Mouse (Mus musculus) limb, embryonic 13.5 days (tissue): ENCODE data around the gene Oasl1. TPM values are rescaled to one million over a fixed set of nuclear protein-coding genes. Genes with fewer than 3 reads are reported as not detected.
"Not testable (repeated sequence)": the region's sequence is repeated elsewhere in the genome, so short reads cannot be mapped to it uniquely, and the experiment has no call there.

Experiments used
- ATAC-seq: fragments of 200-750 bp; cut with Nextera tagmentation; 2 replicates; pipeline ENCODE4 v1.8.0; 2017; ENCODE audit warnings: low read depth, moderate number of reproducible peaks, moderate TSS enrichment; ENCODE audit not compliant: low FRiP score
- H3K27ac ChIP-seq: fragments of 300-500 bp; sonication (generic); 2 replicates; pipeline ENCODE4 v1.5.1; 2015; ENCODE audit warnings: inconsistent platforms, mild to moderate bottlenecking, moderate library complexity
- H3K27me3 ChIP-seq: fragments of 300-500 bp; sonication (generic); 2 replicates; pipeline ENCODE4 v1.6.1; 2015; ENCODE audit warnings: mild to moderate bottlenecking, inconsistent platforms
- H3K36me3 ChIP-seq: fragments of 300-500 bp; sonication (generic); 2 replicates; pipeline ENCODE4 v1.6.1; 2015; ENCODE audit warnings: inconsistent platforms, mild to moderate bottlenecking, moderate library complexity
- H3K4me1 ChIP-seq: fragments of 300-500 bp; sonication (generic); 2 replicates; pipeline ENCODE4 v1.6.1; 2015; ENCODE audit warnings: inconsistent platforms
- H3K4me2 ChIP-seq: fragments of 300-500 bp; sonication (generic); replicated peaks from 2 replicates; pipeline ENCODE4 v1.6.1; 2015; ENCODE audit warnings: inconsistent platforms, mild to moderate bottlenecking, moderate library complexity
- H3K4me3 ChIP-seq: fragments of 300-500 bp; sonication (generic); 2 replicates; pipeline ENCODE4 v1.5.1; 2015; ENCODE audit warnings: moderate library complexity, mild to moderate bottlenecking, inconsistent platforms
- H3K9ac ChIP-seq: fragments of 300-500 bp; sonication (generic); 2 replicates; pipeline ENCODE4 v1.6.1; 2015; ENCODE audit warnings: mild to moderate bottlenecking, inconsistent platforms
- H3K9me3 ChIP-seq: fragments of 300-500 bp; sonication (generic); 2 replicates; pipeline ENCODE4 v1.6.1; 2016; ENCODE audit warnings: inconsistent platforms
- WGBS: fragments of 180-500 bp; shearing (Covaris S2); methylation state at CpG from one replicate; pipeline ENCODE4 v1.1.7; 2015; 5-methylcytosine and 5-hydroxymethylcytosine counted together
- polyA plus RNA-seq: library from polyadenylated mRNA; unstranded; fragments of >200 nt; fragmentation: Nextera tagmentation; extraction: Ambion mirVana; gene quantifications from 2 replicates; pipeline ENCODE4 v1.2.1, GENCODE M21; 2015

Gene Oasl1
- polyA plus RNA-seq, result 0.49 and 0.62 TPM in 2 replicates

- Histone ChIP-seq H3K9me3 (no peaks in the 10 kb centered on the region), H3K9ac (peak within 1 kb of the TSS; percentile 32; the same call in 1 of the 2 replicates), H3K4me1 (peaks cover 15% of the 10 kb centered on the region), H3K4me2 (peak within 1 kb of the TSS; percentile 57), H3K36me3 (no peaks in the 10 kb centered on the region), H3K4me3 (peak within 1 kb of the TSS; percentile 34), H3K27ac (no peak within 1 kb of the TSS), H3K27me3 (no peaks in the 10 kb centered on the region)
- 30% methylated on average over 15 of the region's 15 CpGs for WGBS
- ATAC-seq, result 0 out of 2 replicates have a peak, but pooled peaks have one; percentile 36
Measured at GRCm38 (mm10) chr5:114922998-114923473, at the start of gene Oasl1. Gene Oasl1, plus strand, starts transcription at chr5:114923240.

GRCm38 (mm10) chr5:114875858-114876257, 47.2 kb upstream of the Oasl1 start:
- no peaks in the 10 kb centered on the region for H3K36me3 ChIP-seq
- no peak overlapping the region for H3K4me3 ChIP-seq
- ATAC-seq, result no peak
- H3K27me3 ChIP-seq, result no peaks in the 10 kb centered on the region
- no peak overlapping the region for H3K27ac ChIP-seq
- peaks cover 25% of the 10 kb centered on the region for H3K4me1 ChIP-seq
- no peak overlapping the region for H3K9ac ChIP-seq
- H3K9me3 ChIP-seq, result no peaks in the 10 kb centered on the region
- no peak overlapping the region for H3K4me2 ChIP-seq
- WGBS, result 53% methylated on average over 6 of the region's 6 CpGs

GRCm38 (mm10) chr5:114876331-114876730, 46.7 kb upstream of the Oasl1 start:
- H3K4me2 ChIP-seq, result no peak overlapping the region
- H3K4me1 ChIP-seq, result peaks cover 25% of the 10 kb centered on the region
- no peak overlapping the region for H3K4me3 ChIP-seq
- no peak overlapping the region for H3K9ac ChIP-seq
- H3K27me3 ChIP-seq, result no peaks in the 10 kb centered on the region
- ATAC-seq, result no peak
- WGBS, result 61% methylated on average over 6 of the region's 6 CpGs
- no peaks in the 10 kb centered on the region for H3K9me3 ChIP-seq
- no peaks in the 10 kb centered on the region for H3K36me3 ChIP-seq
- H3K27ac ChIP-seq, result no peak overlapping the region

- Histone ChIP-seq H3K36me3 (no peaks in the 10 kb centered on the region), H3K4me3 (no peak overlapping the region), H3K27ac (no peak overlapping the region), H3K9me3 (no peaks in the 10 kb centered on the region), H3K4me1 (peaks cover 25% of the 10 kb centered on the region), H3K27me3 (no peaks in the 10 kb centered on the region), H3K4me2 (no peak overlapping the region), H3K9ac (no peak overlapping the region)
- ATAC-seq, result no peak
- whole genome bisulfite sequencing, result 59% methylated on average over 7 of the region's 7 CpGs
Measured at GRCm38 (mm10) chr5:114877487-114877886, 45.6 kb upstream of the Oasl1 start.

- Histone ChIP-seq H3K27me3 (no peaks in the 10 kb centered on the region), H3K27ac (no peak overlapping the region), H3K9ac (no peak overlapping the region), H3K4me1 (peaks cover 26% of the 10 kb centered on the region), H3K9me3 (no peaks in the 10 kb centered on the region), H3K4me2 (no peak overlapping the region), H3K36me3 (no peaks in the 10 kb centered on the region), H3K4me3 (no peak overlapping the region)
- no peak for ATAC-seq
- WGBS, result 56% methylated on average over 13 of the region's 13 CpGs
Measured at GRCm38 (mm10) chr5:114879399-114879798, 43.6 kb upstream of the Oasl1 start.

- not testable (repeated sequence) for H3K36me3 ChIP-seq, ATAC-seq, H3K9ac ChIP-seq, H3K4me3 ChIP-seq, H3K27me3 ChIP-seq, H3K9me3 ChIP-seq, H3K27ac ChIP-seq, H3K4me2 ChIP-seq
- WGBS, result 85% methylated on average over 6 of the region's 7 CpGs
- peaks cover 19% of the 10 kb centered on the region for H3K4me1 ChIP-seq
Measured at GRCm38 (mm10) chr5:114882319-114882718, 40.7 kb upstream of the Oasl1 start.

GRCm38 (mm10) chr5:114883022-114883421, 40.0 kb upstream of the Oasl1 start:
- no peak overlapping the region for H3K27ac ChIP-seq
- H3K27me3 ChIP-seq, result no peaks in the 10 kb centered on the region
- peaks cover 12% of the 10 kb centered on the region for H3K4me1 ChIP-seq
- no peak overlapping the region for H3K4me3 ChIP-seq
- H3K9me3 ChIP-seq, result no peaks in the 10 kb centered on the region
- no peaks in the 10 kb centered on the region for H3K36me3 ChIP-seq
- H3K4me2 ChIP-seq, result no peak overlapping the region
- 79% methylated on average over 11 of the region's 11 CpGs for WGBS
- no peak overlapping the region for H3K9ac ChIP-seq
- ATAC-seq, result no peak

GRCm38 (mm10) chr5:114886801-114887200, 36.2 kb upstream of the Oasl1 start:
- 81% methylated on average over 6 of the region's 6 CpGs for WGBS
- no peak for ATAC-seq

GRCm38 (mm10) chr5:114888995-114889394, 34.0 kb upstream of the Oasl1 start:
- ATAC-seq, result no peak
- Histone ChIP-seq H3K27me3 (no peaks in the 10 kb centered on the region), H3K9ac (no peak overlapping the region), H3K4me3 (no peak overlapping the region), H3K27ac (no peak overlapping the region), H3K4me1 (peaks cover 7% of the 10 kb centered on the region; the same call in 1 of the 2 replicates), H3K36me3 (no peaks in the 10 kb centered on the region), H3K4me2 (no peak overlapping the region), H3K9me3 (no peaks in the 10 kb centered on the region)
- WGBS, result 75% methylated on average over 2 of the region's 2 CpGs

More at GRCm38 (mm10) chr5:114886801-114887200, 36.2 kb upstream of the Oasl1 start:
- Histone ChIP-seq H3K4me3 (no peak overlapping the region), H3K36me3 (no peaks in the 10 kb centered on the region), H3K9me3 (no peaks in the 10 kb centered on the region), H3K27me3 (no peaks in the 10 kb centered on the region), H3K4me2 (no peak overlapping the region), H3K4me1 (peaks cover 7% of the 10 kb centered on the region; the same call in 1 of the 2 replicates), H3K9ac (no peak overlapping the region), H3K27ac (no peak overlapping the region)

GRCm38 (mm10) chr5:114895542-114895941, 27.5 kb upstream of the Oasl1 start:
- no peak for ATAC-seq
- WGBS, result 84% methylated on average over 4 of the region's 4 CpGs
- H3K4me3 ChIP-seq, result no peak overlapping the region
- no peak overlapping the region for H3K4me2 ChIP-seq
- H3K4me1 ChIP-seq, result no peaks in the 10 kb centered on the region; the same call in none of the 2 replicates
- H3K27me3 ChIP-seq, result no peaks in the 10 kb centered on the region
- H3K27ac ChIP-seq, result no peak overlapping the region
- H3K9ac ChIP-seq, result no peak overlapping the region
- H3K9me3 ChIP-seq, result no peaks in the 10 kb centered on the region
- H3K36me3 ChIP-seq, result no peaks in the 10 kb centered on the region

- Histone ChIP-seq H3K4me3 (0 out of 2 replicates have a peak within 1 kb of the TSS, but pooled peaks have one; percentile 2), H3K27me3 (no peaks in the 10 kb centered on the region), H3K27ac (no peak within 1 kb of the TSS), H3K36me3 (no peaks in the 10 kb centered on the region), H3K4me1 (no peaks in the 10 kb centered on the region; the same call in none of the 2 replicates), H3K9ac (no peak within 1 kb of the TSS), H3K9me3 (no peaks in the 10 kb centered on the region), H3K4me2 (peak within 1 kb of the TSS; percentile 28)
- no peak for ATAC-seq
- WGBS, result 68% methylated on average over 13 of the region's 13 CpGs
Measured at GRCm38 (mm10) chr5:114896688-114897373, 26.2 kb upstream of the Oasl1 start, which contains the start of gene Oasl2. Gene Oasl2, plus strand, starts transcription at chr5:114896936.

GRCm38 (mm10) chr5:114897374-114897793, 25.7 kb upstream of the Oasl1 start:
- 13% methylated on average over 7 of the region's 7 CpGs for WGBS
- no peak for ATAC-seq
- Histone ChIP-seq H3K27ac (no peak overlapping the region), H3K4me2 (peak overlapping the region; percentile 28), H3K4me1 (no peaks in the 10 kb centered on the region; the same call in none of the 2 replicates), H3K9ac (no peak overlapping the region), H3K27me3 (no peaks in the 10 kb centered on the region), H3K4me3 (0 out of 2 replicates have a peak overlapping the region, but pooled peaks have one; percentile 2), H3K9me3 (no peaks in the 10 kb centered on the region), H3K36me3 (no peaks in the 10 kb centered on the region)
